Mouse (Mus musculus): Measurements from ENCODE around the gene Zbtb9. TPM values are rescaled to one million over a fixed set of nuclear protein-coding genes. Genes with fewer than 3 reads are reported as not detected.

Zbtb9 gene
- total RNA-seq, 1 experiment = 8.2 TPM

DNA sequence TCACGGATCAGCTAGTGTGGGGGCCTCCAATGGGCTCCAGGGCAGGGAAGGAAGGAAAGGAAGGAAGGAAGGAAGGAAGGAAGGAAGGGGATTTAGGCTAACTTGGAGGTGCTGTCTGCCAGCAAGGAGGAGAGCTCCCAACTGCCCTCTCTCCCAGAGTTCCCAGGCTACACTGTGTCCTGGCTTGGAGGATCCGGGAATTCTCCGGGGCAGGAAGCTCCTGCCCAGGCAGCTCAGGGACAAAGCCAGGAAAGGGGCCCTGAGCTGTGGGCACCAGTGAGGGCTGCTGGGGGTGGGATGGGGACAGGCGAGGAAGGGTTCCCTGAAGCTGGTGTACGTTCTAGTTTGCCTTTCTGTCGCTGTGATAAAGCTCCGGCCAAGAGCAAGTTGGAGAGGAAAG is 63.5 kb downstream of the Zbtb9 start:
- TF ChIP-seq MAFK (IDR thresholded peaks at IDR 0.05; ENCODE audit: insufficient read depth, low read depth, low read length) = no peak
- DNase-seq (ENCODE audit: low read depth, low spot score) = no peak
- Histone ChIP-seq H3K4me3 (ENCODE audit: insufficient read depth in 1 of 2, low read depth in 1 of 2, low read length in 2 of 2, poor library complexity in 1 of 2, severe bottlenecking in 1 of 2) (no peak overlapping the region), H3K27ac (ENCODE audit: insufficient read depth, low read depth, low read length, poor library complexity, severe bottlenecking) (no peak overlapping the region), H3K36me3 (ENCODE audit: control insufficient read depth, insufficient read depth, low read length, poor library complexity, severe bottlenecking) (no peaks in the 10 kb centered on the region; the same call in 1 of the 2 replicates), H3K9me3 (ENCODE audit: control insufficient read depth, insufficient read depth, low read depth, low read length) (no peaks in the 10 kb centered on the region), H3K9ac (ENCODE audit: insufficient read depth, low read depth, low read length, poor library complexity, severe bottlenecking) (peak overlapping the region; percentile 13; the same call in 1 of the 2 replicates), H3K4me1 (ENCODE audit: control insufficient read depth in 2 of 2, insufficient read depth in 2 of 2, low read length in 2 of 2, poor library complexity in 1 of 2) (peaks cover 5 to 29% of the 10 kb centered on the region in 2 experiments; a peak in 3 of 4 replicates)
- in situ Hi-C loops (cut with MboI; ENCODE audit: low sequenced_read_pairs in 2 of 2, unreplicated experiment in 2 of 2) = no loop called here

- H3K9ac ChIP-seq (ENCODE audit: insufficient read depth, low read depth, low read length, poor library complexity, severe bottlenecking) = peak overlapping the region; percentile 83
- in situ Hi-C loops (cut with MboI; ENCODE audit: low sequenced_read_pairs in 2 of 2, unreplicated experiment in 2 of 2) = no loop called here
- no peak for TF ChIP-seq ZC3H11A (IDR thresholded peaks at IDR 0.05; ENCODE audit: borderline replicate concordance, low read depth, low read length)
- TF ChIP-seq CHD2 (IDR thresholded peaks at IDR 0.05; ENCODE audit: low read depth, low read length) = no peak
- TF ChIP-seq ZNF384 (IDR thresholded peaks at IDR 0.05; ENCODE audit: low read depth, low read length) = no peak
- TF ChIP-seq MAFK (IDR thresholded peaks at IDR 0.05; ENCODE audit: insufficient read depth, low read depth, low read length) = no peak
- TF ChIP-seq HCFC1 (IDR thresholded peaks at IDR 0.05; ENCODE audit: borderline replicate concordance, insufficient read depth, low read length) = no peak
- peaks cover 7 to 37% of the 10 kb centered on the region in 2 experiments; a peak in 3 of 4 replicates for H3K4me1 ChIP-seq (ENCODE audit: control insufficient read depth in 2 of 2, insufficient read depth in 2 of 2, low read length in 2 of 2, poor library complexity in 1 of 2)
- no peak for DNase-seq (ENCODE audit: low read depth, low spot score)
- H3K9me3 ChIP-seq (ENCODE audit: control insufficient read depth, insufficient read depth, low read depth, low read length) = no peaks in the 10 kb centered on the region
- H3K4me3 ChIP-seq (ENCODE audit: insufficient read depth in 1 of 2, low read depth in 1 of 2, low read length in 2 of 2, poor library complexity in 1 of 2, severe bottlenecking in 1 of 2) = peak overlapping the region; percentile 56 to 65
- peak overlapping the region; percentile 96 for H3K27ac ChIP-seq (ENCODE audit: insufficient read depth, low read depth, low read length, poor library complexity, severe bottlenecking)
- no peaks in the 10 kb centered on the region; the same call in 1 of the 2 replicates for H3K36me3 ChIP-seq (ENCODE audit: control insufficient read depth, insufficient read depth, low read length, poor library complexity, severe bottlenecking)
Observed at GRCm38 (mm10) chr17:27038335-27039050, 65.5 kb downstream of the Zbtb9 start.

DNA sequence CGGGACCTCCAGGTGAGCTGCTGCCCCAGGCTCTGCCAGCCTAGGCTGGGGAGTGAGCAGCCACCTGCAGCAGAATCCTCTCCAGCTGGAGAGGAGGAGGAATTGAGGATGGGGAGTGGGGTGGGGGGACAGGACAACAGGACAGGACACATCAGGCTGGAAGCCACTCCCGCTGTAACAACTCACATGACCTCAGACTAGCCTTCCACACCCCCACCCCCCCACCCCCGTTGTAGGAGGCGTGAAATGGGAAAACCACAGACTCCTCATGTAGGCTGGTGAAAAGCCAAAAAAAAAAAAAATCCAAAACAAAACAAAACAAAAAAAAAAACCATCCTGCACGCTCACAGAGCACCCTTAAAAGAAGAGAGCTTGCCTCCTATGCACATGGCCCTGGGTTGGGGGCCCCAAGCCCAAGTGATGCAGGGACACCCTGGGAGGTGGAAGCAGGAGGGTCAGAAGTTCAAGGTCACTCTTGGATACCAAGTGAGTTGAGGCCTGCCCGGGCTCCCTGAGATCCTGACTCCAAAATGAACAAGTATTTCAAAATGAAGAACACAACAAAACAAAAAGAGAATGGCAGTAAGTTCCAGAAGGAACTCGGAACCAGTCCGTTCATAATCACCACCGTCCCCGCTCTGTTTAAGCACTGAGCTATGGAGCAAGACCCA is 66.6 kb downstream of the Zbtb9 start:
- H3K9ac ChIP-seq (ENCODE audit: insufficient read depth, low read depth, low read length, poor library complexity, severe bottlenecking) = peak overlapping the region; percentile 83

GRCm38 (mm10) chr17:27040304-27041045 is 67.5 kb downstream of the Zbtb9 start:
- H3K9me3 ChIP-seq (ENCODE audit: control insufficient read depth, insufficient read depth, low read depth, low read length) = no peaks in the 10 kb centered on the region
- no peaks in the 10 kb centered on the region for H3K36me3 ChIP-seq (ENCODE audit: control insufficient read depth, insufficient read depth, low read length, poor library complexity, severe bottlenecking)
- peak overlapping the region; percentile 24 to 65 for H3K4me3 ChIP-seq (ENCODE audit: insufficient read depth in 1 of 2, low read depth in 1 of 2, low read length in 2 of 2, poor library complexity in 1 of 2, severe bottlenecking in 1 of 2)
- H3K9ac ChIP-seq (ENCODE audit: insufficient read depth, low read depth, low read length, poor library complexity, severe bottlenecking) = peak overlapping the region; percentile 75
- in situ Hi-C loops (cut with MboI; ENCODE audit: low sequenced_read_pairs in 2 of 2, unreplicated experiment in 2 of 2) = no loop called here
- DNase-seq (ENCODE audit: low read depth, low spot score) = no peak
- H3K27ac ChIP-seq (ENCODE audit: insufficient read depth, low read depth, low read length, poor library complexity, severe bottlenecking) = peak overlapping the region; percentile 96
- peaks cover 7 to 41% of the 10 kb centered on the region in 2 experiments; a peak in 3 of 4 replicates for H3K4me1 ChIP-seq (ENCODE audit: control insufficient read depth in 2 of 2, insufficient read depth in 2 of 2, low read length in 2 of 2, poor library complexity in 1 of 2)
- TF ChIP-seq MAFK (IDR thresholded peaks at IDR 0.05; ENCODE audit: insufficient read depth, low read depth, low read length) = no peak
- TF ChIP-seq CHD2 (IDR thresholded peaks at IDR 0.05; ENCODE audit: low read depth, low read length) = peak; percentile 42; the same call in 1 of the 2 replicates

More for the DNA sequence above, 66.6 kb downstream of the Zbtb9 start:
- H3K36me3 ChIP-seq (ENCODE audit: control insufficient read depth, insufficient read depth, low read length, poor library complexity, severe bottlenecking) = no peaks in the 10 kb centered on the region; the same call in 1 of the 2 replicates
- H3K9me3 ChIP-seq (ENCODE audit: control insufficient read depth, insufficient read depth, low read depth, low read length) = no peaks in the 10 kb centered on the region
- in situ Hi-C loops (cut with MboI; ENCODE audit: low sequenced_read_pairs in 2 of 2, unreplicated experiment in 2 of 2) = no loop called here
- H3K4me3 ChIP-seq (ENCODE audit: insufficient read depth in 1 of 2, low read depth in 1 of 2, low read length in 2 of 2, poor library complexity in 1 of 2, severe bottlenecking in 1 of 2) = peak overlapping the region; percentile 56 to 65; a peak in 3 of 4 replicates
- peak overlapping the region; percentile 96 for H3K27ac ChIP-seq (ENCODE audit: insufficient read depth, low read depth, low read length, poor library complexity, severe bottlenecking)
- peaks cover 7 to 39% of the 10 kb centered on the region in 2 experiments; a peak in 3 of 4 replicates for H3K4me1 ChIP-seq (ENCODE audit: control insufficient read depth in 2 of 2, insufficient read depth in 2 of 2, low read length in 2 of 2, poor library complexity in 1 of 2)
- no peak for TF ChIP-seq MAFK (IDR thresholded peaks at IDR 0.05; ENCODE audit: insufficient read depth, low read depth, low read length)
- no peak for TF ChIP-seq ZC3H11A (IDR thresholded peaks at IDR 0.05; ENCODE audit: borderline replicate concordance, low read depth, low read length)
- peak; percentile 68 for TF ChIP-seq ZNF384 (IDR thresholded peaks at IDR 0.05; ENCODE audit: low read depth, low read length)
- no peak for TF ChIP-seq HCFC1 (IDR thresholded peaks at IDR 0.05; ENCODE audit: borderline replicate concordance, insufficient read depth, low read length)
- no peak for TF ChIP-seq CHD2 (IDR thresholded peaks at IDR 0.05; ENCODE audit: low read depth, low read length)
- DNase-seq (ENCODE audit: low read depth, low spot score) = no peak

All from ES-E14 (cell line).